Mouse (Mus musculus) retina, postnatal 7 days (tissue): Measurements from ENCODE around the gene Pth1r.
"Not testable (repeated sequence)": the region's sequence is repeated elsewhere in the genome, so short reads cannot be mapped to it uniquely, and the experiment has no call there.

ENCODE experiments used
- DNase-seq: peaks from one replicate; pipeline ENCODE4 v3.0.0-alpha.2; 2012; ENCODE audit warnings: low read depth, low spot score

Gene Pth1r

GRCm38 (mm10) chr9:110684100-110684831 lies 62.7 kb downstream of the Pth1r start:
- DNase-seq, result no peak

- no peak for DNase-seq
Observed at GRCm38 (mm10) chr9:110683574-110684099, 63.3 kb downstream of the Pth1r start.

- DNase-seq, result not testable (repeated sequence)
Observed at GRCm38 (mm10) chr9:110682697-110683096, 64.2 kb downstream of the Pth1r start.

DNA sequence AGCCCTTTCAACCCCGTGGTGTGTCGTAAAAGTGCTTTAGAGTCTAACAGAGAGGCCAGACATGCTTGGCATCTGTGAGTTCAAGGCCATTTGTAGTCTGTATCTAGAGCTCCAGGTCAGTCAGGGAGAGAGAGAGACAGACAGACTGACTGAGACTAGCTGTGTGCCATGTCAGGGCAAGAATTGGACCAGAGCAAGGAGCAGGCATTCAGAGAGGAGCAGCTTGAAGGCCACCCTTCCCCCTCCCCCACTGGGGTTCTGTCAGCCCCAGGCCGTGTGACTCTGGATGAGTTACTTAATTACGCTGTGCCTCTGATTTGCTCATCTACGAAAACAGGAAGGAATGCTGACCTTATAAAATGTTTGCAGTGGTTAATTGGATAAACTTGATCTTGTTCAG lies 64.7 kb downstream of the Pth1r start:
- no peak for DNase-seq

DNA sequence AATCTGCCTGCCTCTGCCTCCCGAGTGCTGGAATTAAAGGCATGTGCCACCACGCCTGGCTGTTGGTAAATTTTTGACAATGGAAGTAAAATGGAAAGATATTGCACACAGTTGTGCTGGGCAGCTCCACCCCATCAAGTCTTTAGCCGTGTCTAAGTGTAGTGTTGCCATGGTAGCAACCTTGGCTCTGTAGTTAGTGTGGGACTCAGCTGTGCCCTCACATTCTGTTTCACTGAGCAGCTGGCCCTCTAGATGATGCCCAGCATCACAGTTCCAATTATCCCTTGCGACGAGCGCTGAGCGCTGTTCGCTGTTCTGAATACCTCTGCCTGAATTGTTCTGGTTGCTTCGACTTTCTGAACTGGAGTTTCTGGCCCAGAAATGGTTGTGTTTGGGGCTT lies 65.1 kb downstream of the Pth1r start:
- DNase-seq, result no peak

DNA sequence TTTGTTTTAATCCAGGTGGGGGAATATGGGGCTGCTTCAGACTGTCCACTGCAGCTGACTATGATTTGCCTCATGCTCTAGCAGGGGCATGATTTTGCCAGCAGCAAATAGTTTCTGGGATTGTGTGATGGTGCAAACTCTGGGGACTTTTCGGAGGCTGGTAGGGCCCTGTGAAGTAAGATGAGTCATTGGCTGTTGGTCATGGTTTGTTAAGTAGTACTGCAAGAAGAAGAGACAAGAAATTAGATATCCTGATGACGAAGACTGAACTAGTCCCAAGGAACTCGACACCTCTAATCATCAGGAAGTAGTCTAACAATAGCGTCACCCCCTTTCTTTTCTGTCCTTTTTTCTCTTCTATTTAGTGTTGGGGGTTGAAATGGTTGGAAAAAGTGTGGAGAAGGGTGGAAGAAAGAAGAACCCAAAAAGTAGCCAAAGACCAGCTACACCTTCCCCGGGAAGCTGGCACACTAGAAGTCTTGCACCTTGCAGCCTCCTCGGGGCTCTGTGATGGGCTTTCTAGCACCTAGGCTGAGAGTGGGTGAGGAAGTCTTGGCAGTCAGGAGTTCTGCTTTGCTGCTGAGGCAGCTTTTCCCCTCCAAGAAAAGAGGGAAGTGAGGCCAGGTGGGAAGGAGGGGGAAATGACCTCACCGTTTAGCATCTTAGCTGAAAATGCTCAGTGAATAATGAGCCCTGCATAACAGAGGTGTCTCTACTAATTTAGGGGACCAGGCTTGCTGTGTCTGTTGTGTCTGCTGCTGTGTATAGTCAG lies 66.0 kb downstream of the Pth1r start:
- DNase-seq, result no peak

- no peak for DNase-seq
Observed at GRCm38 (mm10) chr9:110678886-110679285, 68.1 kb downstream of the Pth1r start.

DNA sequence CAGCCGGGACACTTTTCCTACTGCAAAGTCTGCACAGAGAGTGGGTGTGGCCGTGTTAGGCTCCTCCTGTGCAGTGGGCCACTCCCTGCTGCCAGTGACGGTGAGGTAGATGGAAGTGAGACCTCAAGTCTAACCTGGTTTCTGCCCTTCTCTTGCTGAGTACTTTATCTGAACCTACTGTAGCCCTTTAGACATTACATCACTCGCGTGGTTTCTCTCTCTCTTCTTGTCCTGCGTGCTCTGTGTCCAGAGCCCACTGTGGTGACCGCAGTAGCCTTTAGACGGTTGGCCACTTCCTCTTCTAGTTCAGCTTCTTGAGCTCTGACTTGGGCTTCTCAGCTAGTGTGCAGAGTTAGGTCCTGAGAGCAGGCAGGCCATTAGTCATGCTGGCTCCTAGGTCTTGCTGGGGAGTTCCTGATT lies 70.4 kb downstream of the Pth1r start:
- no peak for DNase-seq

DNA sequence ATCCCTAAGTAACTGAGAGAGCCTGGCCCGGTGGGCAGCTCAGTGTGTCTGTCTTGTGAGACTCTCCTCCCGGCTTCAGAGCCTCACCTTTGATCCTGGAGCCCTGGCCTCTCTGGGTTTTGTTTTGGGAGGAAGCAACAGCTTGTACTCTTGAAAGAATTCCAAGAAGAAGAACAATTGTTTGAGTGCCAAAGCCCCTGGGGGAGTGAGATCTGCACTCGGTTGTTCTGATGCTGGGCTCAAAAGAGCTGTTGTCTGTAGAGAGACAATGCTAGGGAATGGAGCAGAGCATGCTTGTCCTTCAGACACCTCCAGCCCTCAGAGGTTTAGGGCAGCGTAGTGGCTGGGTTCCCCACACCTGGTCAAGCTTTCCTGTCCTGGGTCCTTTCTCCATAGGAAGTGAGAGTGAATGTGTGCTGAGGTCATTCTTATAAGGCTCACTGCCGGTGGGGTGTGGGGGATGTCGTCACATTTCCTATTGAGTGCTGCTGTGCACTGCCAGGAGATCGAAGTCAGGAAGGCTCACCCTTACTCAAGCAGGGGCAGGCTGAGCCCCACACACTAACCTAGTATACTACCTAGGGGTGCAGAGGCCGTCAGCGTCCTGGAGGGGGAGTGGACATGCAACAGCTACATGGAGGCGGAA lies 73.7 kb downstream of the Pth1r start:
- DNase-seq, result no peak

DNA sequence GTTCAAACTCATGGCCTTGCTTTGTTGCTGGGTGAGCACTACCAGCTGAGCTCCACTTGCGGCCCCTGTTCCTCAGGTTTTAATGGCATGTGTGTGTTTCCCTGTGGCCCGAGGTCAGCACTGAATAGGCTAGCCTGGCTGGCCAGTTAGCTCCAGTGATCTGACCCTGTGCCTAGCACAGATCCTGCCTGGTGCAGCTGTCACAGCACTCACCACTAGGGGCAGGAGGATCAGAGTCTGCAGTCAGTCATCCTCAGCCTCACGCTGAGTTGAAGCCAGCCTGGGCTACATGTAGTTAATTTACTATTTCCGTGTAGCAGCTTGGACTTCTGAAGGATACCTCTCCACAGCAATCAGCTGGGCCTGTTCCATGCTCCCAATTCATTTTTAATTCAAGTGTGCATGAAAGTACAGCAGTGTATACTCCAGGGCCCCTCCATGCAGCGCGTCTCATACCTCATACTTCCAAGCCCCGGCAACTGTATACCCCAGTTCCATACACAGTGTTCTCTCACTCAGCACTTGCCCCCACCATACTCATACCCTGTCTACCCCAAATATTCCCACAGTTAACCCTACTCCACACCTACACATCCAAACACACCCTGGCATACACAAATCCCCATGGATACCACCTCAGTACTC lies 74.4 kb downstream of the Pth1r start:
- no peak for DNase-seq
